Mouse (Mus musculus) limb, embryonic 11.5 days (tissue): ENCODE results near the gene 4921511C20Rik. TPM values are rescaled to one million over a fixed set of nuclear protein-coding genes. Genes with fewer than 3 reads are reported as not detected.

Experiments used
- ATAC-seq: fragments of 200-750 bp; cut with Nextera tagmentation; 2 replicates; pipeline ENCODE4 v1.8.0; 2017; ENCODE audit warnings: low read depth; ENCODE audit not compliant: insufficient number of reproducible peaks, low FRiP score, low TSS enrichment
- DNase-seq: peaks from one replicate; pipeline ENCODE4 v3.0.0-alpha.2; 2015; ENCODE audit warnings: low spot score
- H3K27ac ChIP-seq: fragments of 300-500 bp; sonication (generic); replicated peaks from 2 replicates; pipeline ENCODE4 v1.5.1; 2014; ENCODE audit warnings: low read depth, mild to moderate bottlenecking, low read length
- H3K27me3 ChIP-seq: fragments of 300-500 bp; sonication (generic); 2 replicates; pipeline ENCODE4 v1.6.1; 2014; ENCODE audit warnings: mild to moderate bottlenecking, low read length, mixed read lengths; ENCODE audit not compliant: control insufficient read depth, insufficient read depth
- H3K36me3 ChIP-seq: fragments of 300-500 bp; sonication (generic); 2 replicates; pipeline ENCODE4 v1.6.1; 2014; ENCODE audit warnings: mild to moderate bottlenecking, low read length, moderate library complexity, mixed read lengths; ENCODE audit not compliant: control insufficient read depth, insufficient read depth
- H3K4me1 ChIP-seq: fragments of 300-500 bp; sonication (generic); 2 replicates; pipeline ENCODE4 v1.6.1; 2014; ENCODE audit warnings: low read length, mixed read lengths; ENCODE audit not compliant: control insufficient read depth, insufficient read depth
- H3K4me2 ChIP-seq: fragments of 300-500 bp; sonication (generic); 2 replicates; pipeline ENCODE4 v1.6.1; 2014; ENCODE audit warnings: low read depth, mild to moderate bottlenecking, moderate library complexity; ENCODE audit not compliant: severe bottlenecking
- H3K4me3 ChIP-seq: fragments of 300-500 bp; sonication (generic); 2 replicates; pipeline ENCODE4 v1.5.1; 2014; ENCODE audit warnings: low read depth, low read length
- H3K9ac ChIP-seq: fragments of 300-500 bp; sonication (generic); 2 replicates; pipeline ENCODE4 v1.6.1; 2014; ENCODE audit warnings: mild to moderate bottlenecking, low read length
- H3K9me3 ChIP-seq: fragments of 300-500 bp; sonication (generic); 2 replicates; pipeline ENCODE4 v1.6.1; 2016; ENCODE audit warnings: low read length; ENCODE audit not compliant: control insufficient read depth
- WGBS: fragments of 180-500 bp; shearing (Covaris S2); extraction: QIAGEN DNeasy Blood & Tissue Kit; methylation state at CpG from one replicate; pipeline ENCODE4 v1.1.7; 2014; 5-methylcytosine and 5-hydroxymethylcytosine counted together
- polyA plus RNA-seq: library from polyadenylated mRNA; unstranded; fragments of >200 nt; fragmentation: Nextera tagmentation; extraction: Ambion mirVana; gene quantifications from 2 replicates; pipeline ENCODE4 v1.2.1, GENCODE M21; 2014

Gene 4921511C20Rik
- not detected in 2 replicates for polyA plus RNA-seq

DNA sequence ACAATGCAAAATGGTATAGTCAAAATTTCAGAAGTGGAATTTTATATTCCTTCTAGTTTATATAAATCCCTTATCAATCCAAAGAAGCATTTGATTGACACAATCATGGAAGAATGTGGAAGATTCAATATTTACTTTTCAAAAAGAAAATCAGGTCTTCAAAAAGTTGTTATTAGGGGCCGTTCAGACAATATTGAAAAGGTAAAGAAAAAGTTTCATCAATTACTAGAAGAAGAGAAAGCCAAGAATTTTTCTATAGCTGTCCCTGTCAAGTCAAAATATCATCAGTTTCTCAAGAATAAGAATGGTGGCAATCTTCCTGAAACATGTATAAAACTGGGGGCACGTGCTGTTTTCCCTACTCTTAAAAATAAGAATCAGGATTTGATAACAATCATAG is at the start of gene 4921511C20Rik:
Gene 4921511C20Rik (plus strand): TSS at position 301 of the 400 bp plus-strand sequence.
- no peak within 1 kb of the TSS for H3K9ac ChIP-seq
- no peak for ATAC-seq
- no peaks in the 10 kb centered on the region for H3K9me3 ChIP-seq
- H3K27ac ChIP-seq: no peak within 1 kb of the TSS
- no peaks in the 10 kb centered on the region for H3K27me3 ChIP-seq
- no peak within 1 kb of the TSS for H3K4me2 ChIP-seq
- no peaks in the 10 kb centered on the region for H3K4me1 ChIP-seq
- 81% methylated on average over 2 of the region's 2 CpGs for WGBS
- H3K36me3 ChIP-seq: no peaks in the 10 kb centered on the region
- H3K4me3 ChIP-seq: no peak within 1 kb of the TSS
- DNase-seq: no peak
